Mouse (Mus musculus) lung, postnatal 0 days (tissue): Measurements from ENCODE around the gene Myef2. TPM values are rescaled to one million over a fixed set of nuclear protein-coding genes. Genes with fewer than 3 reads are reported as not detected.

Source experiments
- ATAC-seq: fragments of 200-750 bp; cut with Nextera tagmentation; 2 replicates; pipeline ENCODE4 v1.8.0; 2017; ENCODE audit warnings: moderate library complexity
- DNase-seq: peaks from one replicate; pipeline ENCODE4 v3.0.0-alpha.2; 2016; ENCODE audit warnings: low spot score
- H3K27ac ChIP-seq: fragments of 300-500 bp; sonication (generic); 2 replicates; pipeline ENCODE4 v1.5.1; 2014; ENCODE audit warnings: antibody characterized with exemption, mild to moderate bottlenecking, low read length, mixed read lengths
- H3K27me3 ChIP-seq: fragments of 300-500 bp; sonication (generic); replicated peaks from 2 replicates; pipeline ENCODE4 v1.6.1; 2014; ENCODE audit warnings: low read length, mixed read lengths; ENCODE audit not compliant: insufficient read depth
- H3K36me3 ChIP-seq: fragments of 300-500 bp; sonication (generic); 2 replicates; pipeline ENCODE4 v1.6.1; 2014; ENCODE audit warnings: low read length, mixed read lengths; ENCODE audit not compliant: insufficient read depth
- H3K4me1 ChIP-seq: fragments of 300-500 bp; sonication (generic); 2 replicates; pipeline ENCODE4 v1.6.1; 2014; ENCODE audit warnings: antibody characterized with exemption, low read depth, low read length, mixed read lengths; ENCODE audit not compliant: insufficient read depth
- H3K4me2 ChIP-seq: fragments of 300-500 bp; sonication (generic); replicated peaks from 2 replicates; pipeline ENCODE4 v1.6.1; 2014; ENCODE audit warnings: low read depth, mild to moderate bottlenecking, low read length, moderate library complexity, mixed read lengths
- H3K4me3 ChIP-seq: fragments of 300-500 bp; sonication (generic); 2 replicates; pipeline ENCODE4 v1.5.1; 2014; ENCODE audit warnings: low read depth, low read length
- H3K9ac ChIP-seq: fragments of 300-500 bp; sonication (generic); replicated peaks from 2 replicates; pipeline ENCODE4 v1.6.1; 2014; ENCODE audit warnings: low read depth, mild to moderate bottlenecking
- H3K9me3 ChIP-seq: fragments of 300-500 bp; sonication (generic); 2 replicates; pipeline ENCODE4 v1.6.1; 2016; ENCODE audit warnings: low read length, mixed read lengths
- CTCF ChIP-seq: IDR thresholded peaks from 2 replicates; pipeline ENCODE4 v1.5.1; 2016; ENCODE audit warnings: antibody characterized with exemption, mild to moderate bottlenecking
- EP300 ChIP-seq: IDR thresholded peaks from 2 replicates; pipeline ENCODE4 v1.6.1; 2016; ENCODE audit warnings: antibody characterized with exemption, mild to moderate bottlenecking, control low read depth
- WGBS: fragments of 180-500 bp; shearing (Covaris S2); extraction: QIAGEN DNeasy Blood & Tissue Kit; methylation state at CpG from one replicate; pipeline ENCODE4 v1.1.7; 2014; 5-methylcytosine and 5-hydroxymethylcytosine counted together
- polyA plus RNA-seq: library from polyadenylated mRNA; unstranded; fragments of >200 nt; fragmentation: Nextera tagmentation; extraction: Ambion mirVana; gene quantifications from 2 replicates; pipeline ENCODE4 v1.2.1, GENCODE M21; 2015

The Myef2 gene
- polyA plus RNA-seq, 1 experiment from 2014 or later: 35.9 TPM

DNA sequence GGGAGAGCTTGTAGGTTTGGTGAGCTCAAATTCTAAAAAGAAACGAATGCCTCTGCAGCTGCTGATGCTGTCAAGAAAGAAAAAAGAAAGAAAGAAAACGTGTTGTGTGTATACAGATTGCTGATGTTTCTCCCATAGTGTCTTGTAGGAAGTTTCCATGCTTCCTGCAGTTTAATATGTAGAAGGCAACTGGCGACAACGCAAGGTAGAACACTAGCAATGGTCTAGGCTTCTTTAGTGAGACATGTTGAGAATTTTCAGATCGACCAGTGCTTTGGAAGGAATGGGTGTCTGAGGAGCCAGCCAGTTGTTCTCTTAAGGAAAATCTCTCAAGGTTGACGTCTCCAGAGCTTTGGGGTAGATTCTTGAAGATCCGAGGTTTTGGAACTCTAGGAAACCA, 13.4 kb upstream of the Myef2 start:
- WGBS: 21% methylated on average over 7 of the region's 7 CpGs
- DNase-seq: no peak

DNA sequence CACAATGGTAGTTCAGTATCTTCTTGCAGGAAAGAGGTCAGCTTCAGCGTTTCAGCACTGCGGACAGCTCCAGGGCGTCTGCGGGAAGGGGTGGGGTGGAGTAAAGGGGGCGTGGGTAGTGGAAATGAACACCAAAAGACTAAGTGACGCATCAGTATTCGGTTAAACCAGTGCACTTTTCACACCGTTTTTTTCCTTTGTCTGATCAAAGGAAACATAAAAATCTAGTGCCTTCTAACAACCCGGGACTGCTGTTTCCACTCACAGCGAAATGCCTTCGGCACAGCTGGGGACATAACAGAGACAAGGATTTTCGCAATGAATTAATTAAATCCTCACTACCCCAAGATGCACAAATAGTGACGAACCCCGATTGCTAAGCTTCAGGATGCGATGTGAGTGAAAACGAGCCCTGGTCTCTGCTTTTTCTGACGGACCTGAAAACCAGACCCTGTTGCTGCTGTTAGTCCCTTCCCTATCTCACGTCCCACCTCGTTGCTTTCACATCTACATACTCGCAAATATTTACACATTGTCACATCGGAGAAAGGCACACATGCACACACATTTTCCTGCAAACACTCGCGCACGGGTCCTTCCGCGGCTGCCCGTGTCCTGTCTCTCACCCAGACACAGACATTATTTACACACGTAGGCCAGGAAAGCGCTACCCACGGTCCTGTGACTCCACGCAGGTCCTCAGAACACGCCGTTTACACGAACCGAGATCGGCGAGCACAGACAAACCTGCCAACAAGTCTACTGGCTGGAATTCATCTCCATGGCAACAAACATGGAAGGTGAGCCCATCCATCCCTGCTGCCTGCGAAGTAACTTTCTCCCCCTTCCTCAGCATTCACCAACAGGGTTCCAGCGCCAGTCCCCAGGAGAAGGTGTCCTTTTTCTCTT, 12.7 kb upstream of the Myef2 start, which contains the start of gene Ctxn2:
TSS of gene Ctxn2 (plus strand) at position 790 of the 909 bp plus-strand sequence.
- Histone ChIP-seq H3K4me3 (peak within 1 kb of the TSS; percentile 18; the same call in 1 of the 2 replicates), H3K36me3 (no peaks in the 10 kb centered on the region), H3K4me2 (peak within 1 kb of the TSS; percentile 46), H3K27me3 (no peaks in the 10 kb centered on the region), H3K4me1 (peaks cover 5% of the 10 kb centered on the region; the same call in 1 of the 2 replicates), H3K27ac (no peak within 1 kb of the TSS), H3K9ac (no peak within 1 kb of the TSS), H3K9me3 (no peaks in the 10 kb centered on the region)
- TF ChIP-seq CTCF (no peak), EP300 (no peak)
- WGBS: 1% methylated on average over 39 of the region's 39 CpGs
- ATAC-seq (peak; percentile 77), DNase-seq (peak; percentile 86)

More for the DNA sequence above, 13.4 kb upstream of the Myef2 start:
- peaks cover 5% of the 10 kb centered on the region; the same call in 1 of the 2 replicates for H3K4me1 ChIP-seq
- TF ChIP-seq EP300 (no peak), CTCF (no peak)
- H3K9me3 ChIP-seq: no peaks in the 10 kb centered on the region
- no peak overlapping the region for H3K27ac ChIP-seq
- no peak overlapping the region for H3K4me2 ChIP-seq
- no peaks in the 10 kb centered on the region for H3K27me3 ChIP-seq
- no peak overlapping the region for H3K9ac ChIP-seq
- ATAC-seq: no peak
- no peak overlapping the region for H3K4me3 ChIP-seq
- no peaks in the 10 kb centered on the region for H3K36me3 ChIP-seq

DNA sequence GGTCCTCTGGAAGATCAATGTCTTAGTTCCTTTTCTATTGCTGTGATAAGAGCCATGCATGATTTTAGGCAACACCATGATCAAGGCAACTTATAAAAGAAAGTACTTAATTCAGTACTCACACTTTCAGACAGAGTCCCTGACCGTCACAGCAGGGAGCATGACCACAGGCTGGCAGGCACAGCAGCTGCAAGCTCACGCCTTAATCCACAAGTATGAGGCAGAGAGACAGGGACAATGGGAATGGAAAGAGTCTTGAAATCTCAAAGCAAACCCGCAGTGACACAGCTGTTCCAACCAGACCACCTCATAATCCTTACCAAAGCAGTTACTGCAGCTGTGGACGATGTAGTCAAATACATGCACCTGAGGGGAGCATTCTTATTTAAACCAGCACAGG, 10.7 kb upstream of the Myef2 start:
- Histone ChIP-seq H3K9me3 (no peaks in the 10 kb centered on the region), H3K27me3 (no peaks in the 10 kb centered on the region), H3K4me3 (no peak overlapping the region), H3K27ac (no peak overlapping the region), H3K4me2 (no peak overlapping the region), H3K4me1 (peaks cover 5% of the 10 kb centered on the region; the same call in 1 of the 2 replicates), H3K36me3 (no peaks in the 10 kb centered on the region), H3K9ac (no peak overlapping the region)
- 34% methylated on average over 4 of the region's 4 CpGs for WGBS
- DNase-seq (no peak), ATAC-seq (no peak)
- TF ChIP-seq EP300: no peak
- TF ChIP-seq CTCF: no peak

DNA sequence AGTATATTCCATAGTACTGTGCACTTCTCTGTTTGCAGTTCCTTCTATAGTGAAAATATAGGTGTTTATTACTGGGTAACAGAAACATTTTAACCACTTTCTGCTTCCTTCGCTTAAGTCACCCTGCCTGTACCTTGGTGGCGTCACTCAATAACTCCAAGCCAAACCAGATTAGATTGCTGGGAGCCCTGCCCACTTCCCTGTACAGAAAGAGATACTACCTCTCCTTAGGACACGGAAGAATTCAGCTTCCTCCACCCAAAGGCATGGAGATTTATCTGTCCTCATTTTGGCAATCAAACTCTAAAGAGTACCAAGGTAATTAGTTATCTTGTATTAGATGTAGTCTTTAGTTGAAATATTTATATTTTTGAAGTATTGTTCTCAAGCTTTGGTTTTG, 3.3 kb upstream of the Myef2 start:
- no peaks in the 10 kb centered on the region for H3K4me1 ChIP-seq
- no peaks in the 10 kb centered on the region for H3K9me3 ChIP-seq
- ATAC-seq: no peak
- H3K9ac ChIP-seq: no peak overlapping the region
- no peak overlapping the region for H3K27ac ChIP-seq
- H3K4me3 ChIP-seq: no peak overlapping the region
- H3K27me3 ChIP-seq: no peaks in the 10 kb centered on the region
- no peaks in the 10 kb centered on the region for H3K36me3 ChIP-seq
- 72% methylated on average over 3 of the region's 3 CpGs for WGBS
- H3K4me2 ChIP-seq: no peak overlapping the region
- TF ChIP-seq CTCF: no peak
- TF ChIP-seq EP300: no peak
- DNase-seq: no peak

DNA sequence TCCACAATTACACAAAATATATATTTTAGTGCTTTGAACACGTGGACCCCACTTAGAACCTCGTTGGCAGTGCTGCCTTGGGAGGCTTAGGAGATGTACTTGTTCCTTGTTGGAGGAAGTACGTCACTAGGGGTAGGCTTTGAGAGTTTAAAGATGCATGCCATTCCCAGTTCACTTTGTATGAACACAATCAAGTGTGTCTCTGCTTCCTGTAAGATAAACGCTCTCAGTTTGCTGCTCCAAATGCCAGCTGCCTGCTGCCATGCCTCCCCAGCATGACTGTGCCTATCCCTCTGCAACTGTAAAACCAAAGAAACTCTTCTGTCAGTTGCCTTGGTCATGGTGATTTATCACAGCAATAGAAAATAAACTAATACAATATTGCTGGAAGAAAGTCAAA, 2.4 kb upstream of the Myef2 start:
- no peaks in the 10 kb centered on the region for H3K4me1 ChIP-seq
- ATAC-seq (no peak), DNase-seq (no peak)
- TF ChIP-seq EP300 (no peak), CTCF (no peak)
- H3K36me3 ChIP-seq: no peaks in the 10 kb centered on the region
- no peaks in the 10 kb centered on the region for H3K27me3 ChIP-seq
- no peaks in the 10 kb centered on the region for H3K9me3 ChIP-seq
- H3K4me3 ChIP-seq: no peak overlapping the region
- 28% methylated on average over 4 of the region's 4 CpGs for WGBS
- H3K27ac ChIP-seq: no peak overlapping the region
- no peak overlapping the region for H3K9ac ChIP-seq
- H3K4me2 ChIP-seq: no peak overlapping the region

DNA sequence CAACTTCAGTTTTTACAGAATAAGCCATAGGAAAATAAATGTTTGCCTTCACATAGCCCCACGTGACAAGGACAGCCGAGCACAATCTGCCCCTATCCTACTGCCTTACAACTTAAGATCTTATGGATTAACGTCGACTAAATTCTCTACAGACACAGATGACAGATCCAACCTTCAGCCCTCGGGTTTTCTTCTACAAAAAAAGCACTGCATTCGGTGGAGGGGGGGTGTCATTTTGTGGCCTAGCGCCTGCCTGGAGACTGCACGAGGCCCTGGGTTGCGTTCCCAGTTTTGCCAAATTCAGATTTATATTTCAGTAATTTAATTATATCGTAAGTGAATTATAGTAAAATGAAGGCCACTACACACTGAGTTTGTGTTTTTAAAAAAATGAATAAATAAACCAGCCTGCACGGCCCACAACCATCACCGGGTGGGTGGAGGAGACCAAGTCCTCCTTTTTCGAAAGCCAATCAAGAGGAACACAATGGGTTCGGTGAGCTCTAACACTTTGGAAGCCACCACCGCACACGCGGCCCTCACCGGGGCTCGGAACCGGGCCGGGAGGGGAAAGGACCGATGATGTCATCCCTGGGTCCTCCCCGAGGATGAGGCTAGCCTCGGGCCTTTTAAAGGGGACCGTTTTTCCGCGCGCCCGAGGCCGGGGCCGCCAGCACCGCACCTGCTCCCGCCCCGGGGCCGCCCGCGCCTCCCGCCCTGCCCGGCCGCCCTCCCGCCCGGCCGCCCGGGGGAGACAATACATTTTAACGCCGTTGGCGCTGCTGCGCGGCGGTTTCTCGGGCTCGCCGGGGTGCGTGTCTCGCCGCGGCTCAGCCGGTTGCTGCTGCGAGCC, 611 bp downstream of the Myef2 start:
- Histone ChIP-seq H3K4me2 (peak overlapping the region; percentile 87), H3K27me3 (no peaks in the 10 kb centered on the region), H3K4me1 (no peaks in the 10 kb centered on the region), H3K4me3 (peak overlapping the region; percentile 60), H3K36me3 (no peaks in the 10 kb centered on the region), H3K9me3 (no peaks in the 10 kb centered on the region), H3K27ac (peak overlapping the region; percentile 73), H3K9ac (peak overlapping the region; percentile 73)
- under 1% methylated on average over 54 of the region's 59 CpGs for WGBS
- DNase-seq (peak; percentile 58), ATAC-seq (peak; percentile 76)
- TF ChIP-seq CTCF (no peak), EP300 (no peak)
